Mouse (Mus musculus): ENCODE data around the gene Hist1h4f. TPM values are rescaled to one million over a fixed set of nuclear protein-coding genes. Genes with fewer than 3 reads are reported as not detected.

Gene Hist1h4f
- total RNA-seq, 2 experiments from 2014 or later, result 135 to 161 TPM

DNA sequence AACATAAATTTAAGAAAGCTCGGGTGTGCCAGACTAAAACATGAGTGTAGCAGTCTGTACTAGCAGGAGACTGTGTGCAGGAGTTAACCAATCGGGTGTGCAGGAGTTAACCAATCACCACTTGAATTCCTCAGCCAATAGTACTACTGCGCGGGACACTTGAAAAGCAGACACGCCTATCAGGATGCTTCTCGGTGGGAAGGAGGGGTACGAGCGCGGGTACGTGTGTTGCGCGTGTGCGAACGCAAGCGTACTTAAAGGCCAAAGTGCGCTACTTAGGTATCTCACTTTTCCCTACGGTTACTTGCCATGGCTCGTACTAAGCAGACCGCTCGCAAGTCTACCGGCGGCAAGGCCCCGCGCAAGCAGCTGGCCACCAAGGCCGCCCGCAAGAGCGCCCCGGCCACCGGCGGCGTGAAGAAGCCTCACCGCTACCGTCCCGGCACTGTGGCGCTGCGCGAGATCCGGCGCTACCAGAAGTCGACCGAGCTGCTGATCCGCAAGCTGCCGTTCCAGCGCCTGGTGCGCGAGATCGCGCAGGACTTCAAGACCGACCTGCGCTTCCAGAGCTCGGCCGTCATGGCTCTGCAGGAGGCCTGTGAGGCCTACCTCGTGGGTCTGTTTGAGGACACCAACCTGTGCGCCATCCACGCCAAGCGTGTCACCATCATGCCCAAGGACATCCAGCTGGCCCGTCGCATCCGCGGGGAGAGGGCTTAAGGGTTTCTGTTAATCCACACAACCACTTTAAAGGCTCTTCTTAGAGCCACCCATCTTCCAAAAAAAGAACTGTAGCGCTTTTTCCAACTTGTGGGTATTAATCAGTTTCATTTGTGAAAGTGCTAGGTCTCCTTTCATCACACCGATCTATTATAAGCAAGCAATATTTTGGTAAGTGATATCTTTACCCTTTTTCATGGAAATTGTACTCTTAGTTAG lies 16.0 kb downstream of the Hist1h4f start, which contains the start of gene Hist1h3g:
Gene Hist1h3g, plus strand, starts transcription at position 286 of the 939 bp plus-strand sequence.
- DNase-seq (ENCODE audit: low spot score in 2 of 2), result peak; percentile 89 to 96

DNA sequence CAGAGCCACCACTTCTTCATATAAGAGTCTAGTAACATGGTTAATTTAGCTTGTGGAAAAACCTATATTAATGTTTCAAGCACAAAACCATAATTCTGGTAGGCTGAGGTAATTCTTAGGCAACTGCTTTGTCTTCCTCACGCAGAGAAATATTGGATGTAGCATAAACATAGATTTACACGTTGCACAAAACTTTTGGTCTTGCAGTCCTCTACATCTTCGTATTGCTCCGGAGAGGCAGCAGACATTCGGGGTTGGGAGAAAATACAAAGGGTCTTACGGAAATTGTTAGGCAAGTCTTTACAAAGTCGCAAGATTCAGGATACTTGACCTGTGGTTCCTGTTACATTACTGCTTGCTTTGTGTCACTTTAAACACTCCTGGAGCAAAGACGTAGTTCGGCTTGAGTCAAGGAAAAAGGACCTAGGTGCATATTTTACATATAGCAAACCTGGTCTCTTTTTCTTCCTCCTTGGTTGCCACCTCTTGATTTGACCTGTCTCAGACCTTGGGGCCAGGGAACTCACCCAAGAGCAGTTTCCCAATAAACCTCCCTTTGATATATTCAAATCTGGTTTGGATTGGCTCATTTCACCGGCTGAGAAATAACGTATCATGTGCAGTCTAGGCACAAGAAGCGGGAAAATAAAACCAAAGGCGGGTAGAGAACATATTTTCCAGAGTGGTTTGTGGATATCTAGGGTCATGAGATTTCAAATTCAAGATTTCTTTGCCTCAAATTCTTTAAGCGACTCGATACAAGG lies 16.9 kb downstream of the Hist1h4f start:
- no peak for DNase-seq (ENCODE audit: low spot score in 2 of 2)

DNA sequence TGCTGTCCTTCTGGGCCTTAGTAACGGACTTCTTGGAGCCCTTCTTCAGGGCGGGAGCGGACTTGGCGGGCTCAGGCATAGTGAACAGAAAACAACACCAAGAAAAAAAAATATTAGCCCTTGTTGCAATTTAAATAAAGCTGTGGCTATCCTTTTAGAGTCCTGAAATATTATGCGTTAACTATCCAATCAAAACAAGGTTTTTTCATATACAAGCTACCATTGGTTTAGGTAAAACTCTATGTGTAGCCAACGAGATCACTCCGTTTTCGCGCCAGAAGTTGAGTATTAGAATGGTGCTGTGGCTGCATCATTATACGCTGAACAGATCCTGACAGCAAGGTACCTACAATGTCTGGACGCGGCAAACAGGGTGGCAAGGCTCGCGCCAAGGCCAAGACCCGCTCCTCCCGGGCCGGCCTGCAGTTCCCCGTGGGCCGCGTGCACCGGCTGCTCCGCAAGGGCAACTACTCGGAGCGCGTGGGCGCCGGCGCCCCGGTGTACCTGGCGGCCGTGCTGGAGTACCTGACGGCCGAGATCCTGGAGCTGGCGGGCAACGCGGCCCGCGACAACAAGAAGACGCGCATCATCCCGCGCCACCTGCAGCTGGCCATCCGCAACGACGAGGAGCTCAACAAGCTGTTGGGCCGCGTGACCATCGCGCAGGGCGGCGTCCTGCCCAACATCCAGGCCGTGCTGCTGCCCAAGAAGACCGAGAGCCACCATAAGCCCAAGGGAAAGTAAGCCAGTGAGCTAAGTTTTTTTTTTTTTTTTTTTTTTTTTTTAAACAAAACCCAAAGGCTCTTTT lies 17.7 kb downstream of the Hist1h4f start, which contains the start of gene Hist1h2af:
Gene Hist1h2af, plus strand, starts transcription at position 347 of the 808 bp plus-strand sequence.
- peak; percentile 69 to 85 for DNase-seq (ENCODE audit: low spot score in 2 of 2)

DNA sequence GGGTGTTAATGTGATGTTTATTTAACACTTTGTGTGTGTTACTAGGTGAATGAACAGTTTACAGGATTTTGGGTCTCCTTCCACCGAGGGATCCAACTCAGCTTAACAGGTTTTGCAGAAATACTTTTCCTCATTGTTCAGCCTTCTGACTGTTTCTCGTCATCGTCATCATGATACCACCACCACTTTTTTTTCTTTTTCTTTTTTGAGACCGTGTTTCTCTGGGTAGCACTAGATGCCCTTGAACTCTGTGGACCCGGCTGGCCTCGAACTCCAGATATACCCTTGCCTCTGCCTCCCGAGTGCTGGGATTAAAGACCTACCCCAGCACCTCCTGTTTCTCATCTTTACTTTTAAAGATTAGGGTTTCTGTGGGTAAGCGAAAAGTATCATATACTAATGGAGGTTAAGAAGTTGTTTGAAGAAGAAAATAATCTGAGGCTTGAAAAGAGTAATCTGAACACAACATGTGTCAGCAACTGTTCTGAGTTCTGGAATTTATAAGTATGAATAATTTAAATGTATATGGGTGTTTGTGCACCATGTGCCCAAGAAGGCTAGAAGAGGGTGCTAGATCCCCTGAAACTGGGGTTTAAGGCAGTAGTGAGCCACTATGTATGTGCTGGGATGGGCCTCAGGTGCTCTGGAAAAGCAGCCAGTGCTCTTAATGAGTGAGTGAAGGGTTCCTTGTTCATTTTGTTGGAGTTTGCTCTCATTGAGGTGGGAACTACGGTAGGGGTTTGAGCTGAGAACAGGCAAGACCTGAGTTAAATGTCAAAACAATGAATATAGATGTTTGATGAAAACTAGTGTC lies 19.0 kb downstream of the Hist1h4f start:
- no peak for DNase-seq (ENCODE audit: low spot score in 2 of 2)

DNA sequence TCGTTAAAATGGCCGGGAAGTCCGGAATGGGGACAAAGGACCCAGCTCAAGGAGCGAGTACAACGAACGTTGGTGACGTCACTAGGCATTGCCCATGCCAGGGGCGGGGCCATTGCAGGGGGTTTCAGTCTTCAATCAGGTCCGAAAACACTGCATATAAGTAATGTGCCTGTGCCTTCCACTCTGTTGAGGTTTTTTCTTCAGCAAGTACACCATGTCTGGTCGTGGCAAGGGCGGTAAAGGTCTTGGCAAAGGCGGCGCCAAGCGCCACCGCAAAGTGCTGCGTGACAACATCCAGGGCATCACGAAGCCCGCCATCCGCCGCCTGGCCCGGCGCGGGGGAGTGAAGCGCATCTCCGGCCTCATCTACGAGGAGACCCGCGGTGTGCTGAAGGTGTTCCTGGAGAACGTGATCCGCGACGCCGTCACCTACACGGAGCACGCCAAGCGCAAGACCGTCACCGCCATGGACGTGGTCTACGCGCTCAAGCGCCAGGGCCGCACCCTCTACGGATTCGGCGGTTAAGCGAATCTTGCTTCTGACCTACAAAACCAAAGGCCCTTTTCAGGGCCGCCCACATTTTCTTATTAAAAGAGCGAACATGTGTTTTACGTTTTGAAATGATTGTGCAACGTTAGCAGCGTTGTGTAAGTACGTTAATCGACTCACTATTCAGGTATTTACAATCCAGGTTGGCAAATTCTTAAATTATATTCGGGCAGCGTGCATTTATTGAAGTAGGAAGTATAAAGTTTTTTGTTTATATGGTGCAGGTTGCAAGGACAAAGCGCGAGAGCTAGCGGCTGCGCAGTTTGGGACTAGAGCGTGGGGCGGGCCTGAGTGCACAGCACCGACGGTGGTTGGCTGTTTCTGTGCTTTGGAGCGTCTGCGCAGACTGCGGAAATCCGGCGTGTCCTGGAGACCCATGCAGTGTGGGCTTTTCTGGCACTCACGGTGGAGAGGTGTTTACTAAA lies 20.3 kb downstream of the Hist1h4f start, which contains the start of gene Hist1h4h:
Gene Hist1h4h, plus strand, starts transcription at position 150 of the 975 bp plus-strand sequence.
- peak; percentile 97 to 99 for DNase-seq (ENCODE audit: low spot score in 2 of 2)

DNA sequence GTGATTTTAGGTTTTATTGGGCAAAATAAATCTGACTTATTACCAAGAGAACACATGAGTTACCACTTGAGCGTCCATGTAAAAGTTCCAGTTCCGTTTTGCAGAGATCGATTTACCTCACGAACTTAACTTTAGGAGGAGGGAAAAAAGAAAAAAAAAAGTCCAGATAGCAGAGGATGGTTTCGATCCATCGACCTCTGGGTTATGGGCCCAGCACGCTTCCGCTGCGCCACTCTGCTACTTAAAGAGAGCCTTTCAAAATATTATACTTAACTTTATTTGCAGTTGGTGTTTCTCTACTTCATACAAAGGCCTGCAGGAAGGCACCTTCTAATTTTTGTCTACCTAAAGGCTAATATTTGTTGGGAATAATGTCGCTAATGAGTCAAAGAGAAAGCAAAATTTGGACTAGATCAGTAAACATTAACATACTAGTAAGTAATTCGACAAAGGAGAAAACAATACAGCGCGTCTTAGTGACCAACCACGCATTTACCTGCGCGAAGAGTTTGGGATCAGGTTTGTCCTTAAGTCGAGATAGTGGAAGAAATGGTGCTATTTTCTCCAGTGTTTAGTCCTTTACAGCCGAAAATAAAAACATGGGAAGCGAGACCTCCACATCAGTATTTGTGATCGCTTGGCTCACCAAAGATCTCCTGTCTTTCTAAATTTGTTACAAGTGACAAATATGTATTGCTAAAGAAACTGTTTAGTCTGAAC lies 21.1 kb downstream of the Hist1h4f start:
- DNase-seq (ENCODE audit: low spot score in 2 of 2), result peak; percentile 62 to 90

DNA sequence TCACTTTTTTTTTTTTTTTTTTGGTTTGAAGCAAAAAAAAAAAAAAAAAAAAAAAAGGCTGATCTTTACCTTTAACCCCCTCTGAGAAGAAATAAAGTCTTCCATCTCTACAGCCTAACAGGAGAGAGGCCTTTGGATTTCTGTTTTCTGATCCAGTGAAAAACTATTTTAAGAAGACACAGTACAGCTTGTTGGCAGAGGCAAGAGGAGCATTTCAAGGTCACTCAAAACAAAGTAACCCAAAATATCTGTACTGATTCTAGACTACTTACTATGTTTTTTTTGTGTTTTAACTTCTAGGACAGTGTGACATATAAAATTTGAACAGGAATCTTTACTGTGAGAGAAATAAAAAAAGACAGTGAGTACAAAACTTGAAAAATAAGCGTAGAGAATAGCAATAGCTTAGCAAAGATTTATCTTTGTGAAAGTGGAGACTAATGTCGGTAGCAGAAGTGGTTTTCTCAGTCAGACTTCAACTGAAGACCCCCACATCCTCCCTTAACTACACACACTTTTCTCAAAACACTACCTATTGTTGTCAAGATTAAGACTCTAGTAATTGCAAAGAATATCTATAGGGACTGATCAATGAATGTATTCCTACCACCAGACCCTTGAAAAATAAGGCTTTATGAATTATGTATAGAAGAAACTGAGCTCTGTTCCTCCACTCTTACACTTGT lies 21.8 kb downstream of the Hist1h4f start:
- DNase-seq (ENCODE audit: low spot score in 2 of 2), result no peak

DNA sequence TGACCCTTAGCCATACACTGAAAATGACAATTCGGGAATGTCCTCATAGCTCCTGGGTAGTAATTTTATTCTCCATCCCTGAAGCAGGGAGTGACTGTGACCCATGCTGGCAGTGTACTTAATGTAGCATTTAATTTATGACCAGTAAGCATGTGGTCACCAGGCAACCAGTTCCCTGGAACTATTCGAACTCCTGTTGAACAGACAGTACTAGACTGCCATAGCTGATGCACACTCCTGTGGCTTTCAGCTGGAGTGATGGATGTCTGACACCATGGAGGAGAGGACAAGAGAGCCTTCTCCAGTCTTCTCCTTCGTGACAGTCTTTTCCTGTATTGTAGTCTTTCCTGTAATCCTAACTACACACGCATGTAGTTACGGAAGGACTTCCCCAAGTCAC lies 22.4 kb downstream of the Hist1h4f start:
- DNase-seq (ENCODE audit: low spot score in 2 of 2), result no peak

DNA sequence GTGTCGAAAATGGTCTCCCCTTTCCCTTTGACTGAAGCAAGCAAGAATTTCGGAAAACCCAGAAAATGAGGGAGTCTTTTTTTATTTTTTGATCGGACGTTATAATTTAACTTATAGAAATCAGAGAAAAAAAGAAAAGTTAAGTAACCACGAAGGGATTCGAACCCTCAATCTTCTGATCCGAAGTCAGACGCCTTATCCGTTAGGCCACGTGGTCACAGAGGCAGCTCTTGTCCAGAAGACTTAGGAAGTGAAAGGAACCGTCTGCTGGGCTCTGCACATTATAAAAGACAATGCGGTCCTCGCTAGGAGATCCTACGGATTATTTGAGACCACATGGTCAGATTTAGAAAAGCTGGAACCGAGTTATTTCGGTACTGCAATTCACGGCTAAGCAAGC lies 25.1 kb downstream of the Hist1h4f start:
- DNase-seq (ENCODE audit: low spot score in 2 of 2), result peak; percentile 87 to 97

DNA sequence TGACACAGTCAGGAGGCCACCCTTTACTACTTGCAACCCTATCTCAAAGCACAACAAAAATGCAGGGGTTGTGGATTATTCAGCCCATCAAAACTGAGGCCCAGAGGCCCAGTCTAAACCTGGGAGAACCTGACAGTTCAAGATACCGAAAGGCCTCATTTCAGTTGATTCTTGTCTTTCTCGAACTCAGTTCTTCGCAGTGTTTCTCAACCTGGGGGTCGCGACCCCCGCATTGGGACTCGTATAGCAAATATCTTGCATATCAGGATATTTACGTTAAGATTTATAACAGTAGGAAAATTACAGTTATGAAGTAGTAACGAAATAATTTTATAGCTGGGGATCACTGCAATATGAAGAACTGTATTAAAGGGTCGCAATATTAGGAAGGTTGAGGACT lies 25.5 kb downstream of the Hist1h4f start:
- DNase-seq (ENCODE audit: low spot score in 2 of 2), result no peak

DNA sequence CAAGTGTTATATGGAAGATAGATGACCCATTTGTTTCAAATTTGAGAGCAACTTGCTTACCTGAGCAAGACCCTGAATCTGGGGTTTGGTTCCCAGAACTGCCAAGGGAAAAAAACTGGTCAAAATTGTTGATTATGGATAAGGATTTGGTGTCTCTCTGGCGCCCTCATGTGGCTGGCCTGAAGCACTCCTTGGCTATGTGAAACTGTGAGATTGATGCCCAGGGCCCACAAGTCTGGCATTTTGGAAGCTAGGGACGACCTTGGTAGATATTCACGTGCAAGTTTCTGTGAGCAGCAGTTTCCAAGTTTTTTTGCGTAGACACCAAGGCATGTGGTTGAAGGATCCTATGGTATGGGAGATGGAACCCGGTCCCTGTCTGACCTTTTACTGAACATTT lies 26.8 kb downstream of the Hist1h4f start:
- peak; percentile 66 to 78 for DNase-seq (ENCODE audit: low spot score in 2 of 2)

DNA sequence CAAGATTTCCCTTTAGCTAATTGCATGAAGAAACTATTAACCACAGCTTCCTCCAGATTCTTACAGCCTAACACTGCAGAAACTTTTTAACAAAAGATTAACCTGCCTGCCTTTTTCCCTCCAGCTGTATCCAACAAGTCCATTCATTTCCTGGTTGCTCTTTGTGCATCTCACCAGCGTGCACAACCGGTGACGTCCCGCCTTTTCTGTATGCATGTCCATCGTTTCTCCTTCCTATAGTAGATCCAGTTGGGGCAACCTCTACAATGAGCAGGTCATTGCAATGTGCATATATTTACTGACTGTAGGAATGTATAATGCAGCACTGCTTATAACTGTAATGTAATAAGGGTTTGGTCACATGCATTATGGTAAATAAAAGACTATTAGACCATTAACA lies 27.5 kb downstream of the Hist1h4f start:
- no peak for DNase-seq (ENCODE audit: low spot score in 2 of 2)

DNA sequence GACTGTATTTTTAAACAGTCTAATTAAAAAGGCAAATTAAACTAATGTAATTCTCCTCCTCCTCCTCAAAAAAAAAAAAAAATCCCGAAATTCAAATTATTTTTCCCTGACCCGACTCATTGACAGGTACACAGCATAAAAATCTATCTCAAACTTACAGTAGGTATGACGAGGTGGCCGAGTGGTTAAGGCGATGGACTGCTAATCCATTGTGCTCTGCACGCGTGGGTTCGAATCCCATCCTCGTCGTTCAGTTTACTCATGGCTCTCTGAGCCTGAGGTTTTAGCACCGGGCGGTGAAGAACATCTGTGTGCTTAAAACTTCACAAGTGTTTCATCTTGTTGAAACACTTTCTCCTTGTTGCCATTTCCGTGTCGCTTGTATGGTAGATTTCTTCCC lies 29.7 kb downstream of the Hist1h4f start:
- peak; percentile 51 to 88 for DNase-seq (ENCODE audit: low spot score in 2 of 2)

DNA sequence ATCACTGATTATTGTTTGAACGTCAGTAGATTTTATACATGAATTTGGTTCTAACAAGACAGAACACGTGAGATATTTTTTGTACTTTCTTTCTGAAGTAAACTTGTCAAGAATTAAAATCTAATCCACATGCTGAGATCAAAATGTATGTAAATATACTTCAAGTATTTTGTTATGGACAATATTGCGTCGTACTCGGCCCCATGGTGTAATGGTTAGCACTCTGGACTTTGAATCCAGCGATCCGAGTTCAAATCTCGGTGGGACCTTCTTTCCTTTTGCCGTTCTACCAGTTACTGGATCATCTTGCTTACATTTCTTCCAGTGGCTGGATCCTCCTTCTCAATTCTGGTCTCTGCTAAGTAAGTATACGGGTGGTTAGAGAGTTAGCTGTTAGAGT lies 32.0 kb downstream of the Hist1h4f start:
- peak; percentile 69 to 92 for DNase-seq (ENCODE audit: low spot score in 2 of 2)

DNA sequence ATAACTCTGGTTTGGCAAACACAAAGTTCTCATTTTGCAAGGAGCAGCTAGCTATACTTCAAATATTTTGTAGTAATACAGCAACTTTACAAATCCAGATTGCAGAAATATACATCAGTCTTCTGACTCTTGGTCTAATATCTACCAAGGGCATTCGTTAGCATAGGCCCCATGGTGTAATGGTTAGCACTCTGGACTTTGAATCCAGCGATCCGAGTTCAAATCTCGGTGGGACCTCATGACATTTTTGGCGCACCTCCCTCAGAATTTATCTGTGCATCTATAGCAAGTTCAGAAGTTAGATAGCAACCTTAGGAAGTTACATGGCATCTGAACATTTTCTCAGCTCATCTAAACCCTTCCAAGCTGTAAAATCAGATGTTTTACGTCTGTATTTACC lies 32.6 kb downstream of the Hist1h4f start:
- DNase-seq (ENCODE audit: low spot score in 2 of 2), result peak; percentile 72 to 95

DNA sequence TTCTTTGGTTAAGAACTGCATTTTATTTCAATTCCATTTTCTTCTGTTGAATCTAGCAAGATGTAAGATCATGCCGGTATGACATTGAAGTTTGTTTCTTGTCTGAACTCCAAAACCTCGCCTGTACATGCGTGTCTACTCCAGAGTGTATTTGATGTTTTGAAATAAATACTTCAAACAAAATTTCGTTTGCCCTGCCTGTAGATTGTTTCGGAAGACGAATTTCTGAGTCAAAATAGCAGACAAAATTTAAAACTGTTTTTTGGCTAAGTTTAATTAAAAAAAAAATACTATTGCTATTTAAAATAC lies 33.2 kb downstream of the Hist1h4f start:
- no peak for DNase-seq (ENCODE audit: low spot score in 2 of 2)

DNA sequence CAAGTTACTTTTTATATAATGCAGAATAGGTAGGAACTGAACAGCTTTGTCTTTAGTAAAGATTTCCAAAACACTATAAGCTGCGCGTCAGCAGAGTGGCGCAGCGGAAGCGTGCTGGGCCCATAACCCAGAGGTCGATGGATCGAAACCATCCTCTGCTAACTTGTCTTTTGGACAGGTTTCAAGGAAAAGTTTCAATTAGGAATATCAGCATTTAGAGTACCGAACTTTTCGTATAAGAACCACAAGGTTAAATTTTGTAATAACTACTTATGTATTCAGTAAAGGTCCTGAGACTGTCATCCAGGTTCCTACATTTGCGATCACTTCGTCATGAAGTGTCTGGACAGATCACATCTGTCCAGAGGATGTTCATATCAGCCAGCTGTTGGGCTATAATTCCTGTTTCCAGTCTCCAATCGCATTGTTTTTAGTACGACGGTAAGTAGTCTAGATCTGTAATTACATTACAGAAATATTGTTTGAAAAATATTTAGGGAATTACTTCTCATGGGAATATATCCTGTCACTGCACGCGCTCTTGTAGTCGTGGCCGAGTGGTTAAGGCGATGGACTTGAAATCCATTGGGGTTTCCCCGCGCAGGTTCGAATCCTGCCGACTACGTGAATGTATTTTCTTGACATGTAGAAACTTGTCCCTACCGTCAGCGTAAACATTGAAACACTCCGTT lies 33.7 kb downstream of the Hist1h4f start:
- DNase-seq (ENCODE audit: low spot score in 2 of 2), result peak; percentile 88 to 95

All from layer of hippocampus, adult 18-20 months (tissue).